Mouse (Mus musculus): ENCODE data around the gene Atp6v0e.
A peak's percentile ranks its signal among the peaks of the same experiment; 100 is the strongest.

The Atp6v0e gene

DNA sequence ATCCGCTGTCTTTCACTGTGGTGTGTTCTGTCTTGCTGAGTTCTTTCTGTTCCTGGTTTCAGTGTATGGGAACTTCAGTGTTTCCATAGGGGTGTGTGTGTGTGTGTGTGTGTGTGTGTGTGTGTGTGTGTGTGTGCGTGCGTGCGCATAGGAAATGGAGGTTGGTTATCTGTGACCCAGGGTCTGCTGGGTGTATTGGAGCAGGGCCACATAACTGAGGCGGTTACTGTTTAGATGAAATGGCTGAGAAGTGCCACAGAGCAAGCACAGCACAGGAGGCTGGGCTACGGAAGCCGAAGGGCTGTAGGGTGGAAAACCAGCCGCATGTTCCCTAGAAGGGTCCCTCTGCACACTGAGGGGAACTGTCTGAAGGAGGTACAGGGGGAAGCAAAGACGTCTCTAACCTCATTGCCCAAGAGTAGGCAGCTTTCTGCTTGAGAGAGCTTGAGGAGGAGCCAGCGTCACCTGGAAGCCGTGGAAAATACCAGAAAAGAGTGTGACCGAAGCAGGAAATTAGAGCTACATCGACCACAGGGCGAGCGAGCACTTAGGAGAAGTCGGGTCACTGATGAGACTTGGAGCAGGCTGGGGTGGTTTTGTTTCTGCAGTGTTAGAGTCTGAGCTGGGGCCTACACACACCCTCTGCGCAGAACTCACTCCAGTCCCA lies 23.4 kb downstream of the Atp6v0e start:
- no peak for DNase-seq (ENCODE audit: low spot score in 2 of 2)

GRCm38 (mm10) chr17:26688795-26689735 lies 26.0 kb downstream of the Atp6v0e start:
- DNase-seq (ENCODE audit: low spot score in 2 of 2), result peak in 1 of 2 experiments; percentile 43

GRCm38 (mm10) chr17:26689810-26690209 lies 26.8 kb downstream of the Atp6v0e start:
- peak in 1 of 2 experiments; percentile 13 for DNase-seq (ENCODE audit: low spot score in 2 of 2)

DNA sequence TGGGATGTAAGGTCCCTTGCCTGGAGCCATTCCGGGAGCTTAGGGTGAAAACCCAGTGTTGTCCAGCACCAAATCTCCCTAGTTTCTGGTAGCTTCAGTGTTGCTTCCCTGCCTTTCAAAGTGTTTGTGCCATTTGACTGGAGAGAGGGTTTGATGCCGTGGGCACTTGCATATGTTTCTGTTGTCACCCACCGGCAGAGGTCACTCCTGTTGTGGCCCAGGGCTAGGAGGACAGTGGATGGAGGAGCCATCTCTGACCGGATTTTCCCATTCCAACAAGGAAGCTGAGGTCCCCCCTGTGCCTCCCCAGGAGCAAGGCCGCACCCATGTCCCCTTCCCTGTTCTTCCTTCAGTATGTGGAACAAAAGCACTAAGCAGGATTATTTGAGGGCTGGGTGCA lies 27.2 kb downstream of the Atp6v0e start:
- DNase-seq (ENCODE audit: low spot score in 2 of 2), result no peak

DNA sequence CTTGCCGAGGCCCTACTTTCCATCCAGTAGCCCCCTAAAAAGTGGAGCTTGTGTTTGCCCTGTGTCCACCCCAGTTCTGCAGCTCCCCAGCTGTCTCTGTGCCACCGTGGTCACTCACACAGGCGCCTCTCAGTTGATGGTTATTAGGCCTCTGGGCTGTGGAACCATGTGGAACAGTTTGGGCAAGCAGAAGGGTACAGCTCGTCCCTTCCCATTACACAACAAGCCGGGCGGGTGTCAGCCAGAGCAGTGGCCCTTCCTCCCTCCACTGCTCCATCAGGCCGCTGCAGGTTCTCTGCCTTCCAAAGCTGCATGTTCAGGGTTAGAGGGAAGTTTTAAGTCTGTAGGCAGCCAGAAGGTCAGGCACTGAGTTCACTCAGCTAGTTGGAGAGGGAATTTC lies 28.1 kb downstream of the Atp6v0e start:
- no peak for DNase-seq (ENCODE audit: low spot score in 2 of 2)

- no peak for DNase-seq (ENCODE audit: low spot score in 2 of 2)
Measured at GRCm38 (mm10) chr17:26693424-26693823, 30.4 kb downstream of the Atp6v0e start.

GRCm38 (mm10) chr17:26694171-26694570 lies 31.1 kb downstream of the Atp6v0e start:
- no peak for DNase-seq (ENCODE audit: low spot score in 2 of 2)

- DNase-seq (ENCODE audit: low spot score in 2 of 2), result no peak
Measured at GRCm38 (mm10) chr17:26695193-26695592, 32.2 kb downstream of the Atp6v0e start.

DNA sequence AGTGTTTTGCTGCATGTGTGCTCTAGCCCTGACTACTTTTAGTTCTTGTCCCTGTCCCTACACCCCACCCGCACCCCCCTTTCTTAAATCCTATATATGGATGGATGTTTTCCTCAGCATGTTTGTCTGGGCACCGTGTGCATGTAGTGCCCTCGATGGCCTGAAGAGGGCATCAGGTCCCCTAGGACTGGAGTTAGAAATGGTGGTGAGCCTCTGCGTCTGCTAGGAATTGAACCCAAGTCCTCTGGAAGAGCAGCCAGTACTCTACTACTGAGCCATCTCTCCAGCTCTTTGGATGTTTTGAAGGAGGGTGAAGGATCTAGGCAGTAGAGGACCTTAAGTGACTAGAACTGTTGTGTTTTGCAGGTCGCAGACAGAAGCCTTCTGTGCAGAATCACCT lies 35.8 kb downstream of the Atp6v0e start:
- no peak for DNase-seq (ENCODE audit: low spot score in 2 of 2)

GRCm38 (mm10) chr17:26699819-26700616 lies 37.0 kb downstream of the Atp6v0e start:
- no peak for DNase-seq (ENCODE audit: low spot score in 2 of 2)

DNA sequence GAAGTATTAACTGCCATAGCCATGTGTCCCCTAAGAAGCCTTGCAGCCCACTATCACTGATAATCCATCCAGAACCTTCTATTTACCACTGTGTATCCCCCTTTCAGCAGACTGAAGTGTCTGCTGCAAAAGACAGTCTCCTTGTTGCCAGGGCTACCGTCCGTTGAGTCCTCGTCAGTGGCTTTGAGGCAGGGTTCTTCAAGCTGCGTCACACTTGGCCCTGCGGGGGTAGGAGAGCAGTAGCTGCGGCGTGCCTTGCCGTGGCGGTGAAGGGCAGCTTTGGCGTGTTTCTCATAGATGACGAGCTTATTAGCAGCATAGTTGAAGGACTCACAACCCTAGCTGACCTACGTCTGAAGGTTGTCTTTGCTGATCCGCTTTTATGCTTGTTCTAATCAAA lies 38.5 kb downstream of the Atp6v0e start:
- DNase-seq (ENCODE audit: low spot score in 2 of 2), result no peak

DNA sequence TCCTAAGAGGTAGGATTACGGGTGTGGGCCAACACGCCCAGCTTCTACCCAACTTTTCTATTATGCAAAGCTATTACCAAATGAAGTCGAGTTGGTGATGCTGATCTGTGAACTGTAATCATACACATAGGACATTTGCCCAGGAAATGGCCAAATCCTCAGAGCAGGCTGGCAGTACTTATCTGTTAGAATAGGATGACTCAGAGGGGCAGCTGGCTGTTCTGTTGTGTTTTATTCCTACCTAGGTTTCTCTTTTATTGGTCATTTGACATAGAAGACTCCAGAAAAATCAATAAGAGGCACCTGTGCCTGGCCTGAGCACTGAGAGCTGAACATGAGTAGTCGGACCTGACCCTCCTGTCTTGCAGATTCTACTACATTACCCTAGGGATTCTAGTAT lies 39.6 kb downstream of the Atp6v0e start:
- DNase-seq (ENCODE audit: low spot score in 2 of 2), result no peak

- DNase-seq (ENCODE audit: low spot score in 2 of 2), result no peak
Measured at GRCm38 (mm10) chr17:26703671-26704070, 40.6 kb downstream of the Atp6v0e start.

- no peak for DNase-seq (ENCODE audit: low spot score in 2 of 2)
Measured at GRCm38 (mm10) chr17:26705463-26706359, 42.7 kb downstream of the Atp6v0e start.

DNA sequence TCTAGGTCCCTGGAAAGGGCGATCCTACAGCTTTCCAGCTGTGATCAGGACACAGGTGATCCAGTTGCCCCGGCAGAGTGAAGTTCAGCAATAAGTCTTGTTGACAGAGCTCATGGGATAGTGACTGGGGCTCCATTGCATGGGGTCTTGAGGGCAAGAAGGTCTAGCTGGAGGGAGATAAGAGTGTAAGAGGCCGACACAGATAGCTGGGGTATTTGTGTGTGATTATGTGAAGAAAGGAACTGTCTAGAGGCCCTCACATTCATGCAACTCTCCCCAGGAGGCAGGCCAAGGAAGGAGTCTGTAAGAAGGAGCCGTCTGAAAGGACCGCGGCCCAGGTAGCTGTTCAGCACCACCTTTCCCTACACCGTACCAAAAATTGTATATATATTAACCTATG lies 44.0 kb downstream of the Atp6v0e start:
- no peak for DNase-seq (ENCODE audit: low spot score in 2 of 2)

- DNase-seq (ENCODE audit: low spot score in 2 of 2), result no peak
Measured at GRCm38 (mm10) chr17:26708499-26708898, 45.5 kb downstream of the Atp6v0e start.

- DNase-seq (ENCODE audit: low spot score in 2 of 2), result no peak
Measured at GRCm38 (mm10) chr17:26708993-26709590, 46.1 kb downstream of the Atp6v0e start.

DNA sequence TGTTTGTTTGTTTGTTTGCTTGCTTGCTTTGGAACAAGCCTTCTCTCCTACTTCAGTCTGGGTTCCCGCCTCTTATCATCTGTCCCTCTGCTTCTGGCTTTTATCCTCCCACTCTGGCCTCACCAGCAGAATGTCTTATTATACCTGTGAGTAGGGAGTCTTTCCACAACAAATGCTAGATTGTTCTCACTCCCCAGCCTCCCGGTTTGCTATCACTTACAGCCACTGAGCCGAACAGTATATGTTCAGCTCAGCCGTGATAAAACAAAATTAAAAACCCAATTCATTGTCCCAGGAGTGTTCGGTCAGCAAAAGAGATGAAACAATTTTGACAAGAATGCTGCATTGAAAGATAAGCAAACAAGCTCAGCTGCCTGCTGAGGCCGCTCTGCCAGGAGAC lies 47.0 kb downstream of the Atp6v0e start:
- DNase-seq (ENCODE audit: low spot score in 2 of 2), result no peak

GRCm38 (mm10) chr17:26715271-26715758 lies 52.3 kb downstream of the Atp6v0e start, which contains the start of gene Crebrf:
Gene Crebrf (plus strand): TSS chr17:26715650.
- DNase-seq (ENCODE audit: low spot score in 2 of 2), result peak; percentile 94 to 97

Data from cerebellum, postnatal 4 days (tissue).